Mouse (Mus musculus) limb, embryonic 12.5 days (tissue): ENCODE results near the gene 1700022I11Rik. TPM values are rescaled to one million over a fixed set of nuclear protein-coding genes. Genes with fewer than 3 reads are reported as not detected.

Experiments
- ATAC-seq: fragments of 200-750 bp; cut with Nextera tagmentation; 2 replicates; pipeline ENCODE4 v1.8.0; 2017; ENCODE audit warnings: low read depth, moderate TSS enrichment; ENCODE audit not compliant: insufficient number of reproducible peaks, insufficient read depth, low FRiP score, low TSS enrichment
- H3K27ac ChIP-seq: fragments of 300-500 bp; sonication (generic); 2 replicates; pipeline ENCODE4 v1.5.1; 2016; ENCODE audit warnings: mild to moderate bottlenecking, moderate library complexity
- H3K27me3 ChIP-seq: fragments of 300-500 bp; sonication (generic); 2 replicates; pipeline ENCODE4 v1.6.1; 2016; ENCODE audit warnings: mild to moderate bottlenecking, moderate library complexity
- H3K36me3 ChIP-seq: fragments of 300-500 bp; sonication (generic); 2 replicates; pipeline ENCODE4 v1.6.1; 2016; ENCODE audit warnings: mild to moderate bottlenecking, moderate library complexity
- H3K4me1 ChIP-seq: fragments of 300-500 bp; sonication (generic); replicated peaks from 2 replicates; pipeline ENCODE4 v1.6.1; 2016
- H3K4me2 ChIP-seq: fragments of 300-500 bp; sonication (generic); 2 replicates; pipeline ENCODE4 v1.6.1; 2016; ENCODE audit warnings: mild to moderate bottlenecking, moderate library complexity
- H3K4me3 ChIP-seq: fragments of 300-500 bp; sonication (generic); replicated peaks from 2 replicates; pipeline ENCODE4 v1.5.1; 2016; ENCODE audit warnings: mild to moderate bottlenecking
- H3K9ac ChIP-seq: fragments of 300-500 bp; sonication (generic); replicated peaks from 2 replicates; pipeline ENCODE4 v1.6.1; 2016; ENCODE audit warnings: mild to moderate bottlenecking, moderate library complexity
- H3K9me3 ChIP-seq: fragments of 300-500 bp; sonication (generic); 2 replicates; pipeline ENCODE4 v1.6.1; 2016; ENCODE audit warnings: mild to moderate bottlenecking, moderate library complexity
- WGBS: fragments of 180-500 bp; shearing (Covaris S2); methylation state at CpG from one replicate; pipeline ENCODE4 v1.1.7; 2016; 5-methylcytosine and 5-hydroxymethylcytosine counted together
- polyA plus RNA-seq: library from polyadenylated mRNA; unstranded; fragments of >200 nt; fragmentation: Nextera tagmentation; extraction: Ambion mirVana; gene quantifications from 2 replicates; pipeline ENCODE4 v1.2.1, GENCODE M21; 2016

1700022I11Rik gene
- polyA plus RNA-seq, 1 experiment from 2014 or later: 0.78 TPM

GRCm38 (mm10) chr4:42943341-42943740 lies 26.1 kb upstream of the 1700022I11Rik start:
- no peaks in the 10 kb centered on the region for H3K36me3 ChIP-seq
- no peaks in the 10 kb centered on the region; the same call in 1 of the 2 replicates for H3K4me1 ChIP-seq
- H3K27me3 ChIP-seq: peaks cover 41% of the 10 kb centered on the region
- no peak overlapping the region for H3K4me3 ChIP-seq
- no peak overlapping the region for H3K27ac ChIP-seq
- no peak overlapping the region for H3K9ac ChIP-seq
- WGBS: 74% methylated on average over 5 of the region's 5 CpGs
- H3K4me2 ChIP-seq: no peak overlapping the region
- no peaks in the 10 kb centered on the region for H3K9me3 ChIP-seq
- no peak for ATAC-seq

- no peak overlapping the region for H3K4me3 ChIP-seq
- H3K27me3 ChIP-seq: peaks cover 41% of the 10 kb centered on the region
- no peaks in the 10 kb centered on the region for H3K36me3 ChIP-seq
- peaks cover 7% of the 10 kb centered on the region for H3K4me1 ChIP-seq
- H3K4me2 ChIP-seq: no peak overlapping the region
- no peaks in the 10 kb centered on the region for H3K9me3 ChIP-seq
- 84% methylated on average over 9 of the region's 9 CpGs for WGBS
- ATAC-seq: no peak
- no peak overlapping the region for H3K27ac ChIP-seq
- H3K9ac ChIP-seq: no peak overlapping the region
Measured at GRCm38 (mm10) chr4:42944185-42944584, 25.2 kb upstream of the 1700022I11Rik start.

- peaks cover 38% of the 10 kb centered on the region for H3K27me3 ChIP-seq
- ATAC-seq: no peak
- peaks cover 9% of the 10 kb centered on the region for H3K4me1 ChIP-seq
- 2% methylated on average over 6 of the region's 6 CpGs for WGBS
- H3K36me3 ChIP-seq: no peaks in the 10 kb centered on the region
- H3K4me2 ChIP-seq: no peak overlapping the region
- H3K27ac ChIP-seq: no peak overlapping the region
- no peak overlapping the region for H3K9ac ChIP-seq
- no peak overlapping the region for H3K4me3 ChIP-seq
- no peaks in the 10 kb centered on the region for H3K9me3 ChIP-seq
Measured at GRCm38 (mm10) chr4:42945043-42945442, 24.4 kb upstream of the 1700022I11Rik start.

- Histone ChIP-seq H3K4me3 (no peak overlapping the region), H3K9me3 (no peaks in the 10 kb centered on the region), H3K4me1 (peaks cover 11% of the 10 kb centered on the region), H3K27me3 (peaks cover 34% of the 10 kb centered on the region), H3K36me3 (no peaks in the 10 kb centered on the region), H3K27ac (no peak overlapping the region), H3K9ac (no peak overlapping the region), H3K4me2 (no peak overlapping the region)
- 83% methylated on average over 3 of the region's 3 CpGs for WGBS
- no peak for ATAC-seq
Measured at GRCm38 (mm10) chr4:42945445-42945844, 24.0 kb upstream of the 1700022I11Rik start.

- no peak for ATAC-seq
- peaks cover 17% of the 10 kb centered on the region for H3K4me1 ChIP-seq
- H3K9ac ChIP-seq: no peak overlapping the region
- H3K27ac ChIP-seq: no peak overlapping the region
- H3K36me3 ChIP-seq: no peaks in the 10 kb centered on the region
- peaks cover 29% of the 10 kb centered on the region for H3K27me3 ChIP-seq
- H3K4me2 ChIP-seq: no peak overlapping the region
- H3K9me3 ChIP-seq: no peaks in the 10 kb centered on the region
- WGBS: 8% methylated on average over 5 of the region's 5 CpGs
- H3K4me3 ChIP-seq: no peak overlapping the region
Measured at GRCm38 (mm10) chr4:42945952-42946351, 23.5 kb upstream of the 1700022I11Rik start.

GRCm38 (mm10) chr4:42946733-42947290 lies 22.6 kb upstream of the 1700022I11Rik start:
- no peak overlapping the region for H3K9ac ChIP-seq
- no peak overlapping the region for H3K4me3 ChIP-seq
- no peaks in the 10 kb centered on the region for H3K9me3 ChIP-seq
- no peak for ATAC-seq
- H3K4me1 ChIP-seq: peaks cover 25% of the 10 kb centered on the region
- WGBS: 49% methylated on average over 10 of the region's 10 CpGs
- H3K4me2 ChIP-seq: no peak overlapping the region
- no peaks in the 10 kb centered on the region for H3K36me3 ChIP-seq
- no peak overlapping the region for H3K27ac ChIP-seq
- H3K27me3 ChIP-seq: peaks cover 28% of the 10 kb centered on the region

GRCm38 (mm10) chr4:42948527-42948926 lies 20.9 kb upstream of the 1700022I11Rik start:
- Histone ChIP-seq H3K9ac (no peak overlapping the region), H3K27me3 (peaks cover 28% of the 10 kb centered on the region), H3K9me3 (no peaks in the 10 kb centered on the region), H3K27ac (no peak overlapping the region), H3K36me3 (peaks cover 4% of the 10 kb centered on the region; the same call in 1 of the 2 replicates), H3K4me2 (peak overlapping the region; percentile 67), H3K4me1 (peaks cover 36% of the 10 kb centered on the region), H3K4me3 (no peak overlapping the region)
- no peak for ATAC-seq
- 32% methylated on average over 13 of the region's 13 CpGs for WGBS

GRCm38 (mm10) chr4:42949051-42949675 lies 20.2 kb upstream of the 1700022I11Rik start:
- H3K36me3 ChIP-seq: peaks cover 8% of the 10 kb centered on the region; the same call in 1 of the 2 replicates
- H3K27me3 ChIP-seq: peaks cover 28% of the 10 kb centered on the region
- H3K4me3 ChIP-seq: peak overlapping the region; percentile 73
- 8% methylated on average over 14 of the region's 14 CpGs for WGBS
- ATAC-seq: no peak
- H3K9me3 ChIP-seq: no peaks in the 10 kb centered on the region
- peak overlapping the region; percentile 84; the same call in 1 of the 2 replicates for H3K9ac ChIP-seq
- peaks cover 40% of the 10 kb centered on the region for H3K4me1 ChIP-seq
- no peak overlapping the region for H3K27ac ChIP-seq
- peak overlapping the region; percentile 67 for H3K4me2 ChIP-seq

GRCm38 (mm10) chr4:42949676-42950051 lies 19.7 kb upstream of the 1700022I11Rik start, which contains the start of gene Dnajb5:
Gene Dnajb5, plus strand, starts transcription at chr4:42949814.
- Histone ChIP-seq H3K4me1 (peaks cover 40% of the 10 kb centered on the region), H3K27ac (peak within 1 kb of the TSS; percentile 92), H3K36me3 (peaks cover 8% of the 10 kb centered on the region; the same call in 1 of the 2 replicates), H3K9ac (peak within 1 kb of the TSS; percentile 84), H3K4me3 (peak within 1 kb of the TSS; percentile 73), H3K4me2 (peak within 1 kb of the TSS; percentile 67), H3K9me3 (no peaks in the 10 kb centered on the region), H3K27me3 (peaks cover 28% of the 10 kb centered on the region)
- under 1% methylated on average over 37 of the region's 39 CpGs for WGBS
- peak; percentile 96 for ATAC-seq

GRCm38 (mm10) chr4:42950065-42950558 lies 19.3 kb upstream of the 1700022I11Rik start:
- WGBS: 1% methylated on average over 26 of the region's 27 CpGs
- Histone ChIP-seq H3K4me1 (peaks cover 40% of the 10 kb centered on the region), H3K27ac (peak overlapping the region; percentile 92), H3K9ac (peak overlapping the region; percentile 84), H3K9me3 (no peaks in the 10 kb centered on the region), H3K4me3 (peak overlapping the region; percentile 73), H3K4me2 (peak overlapping the region; percentile 67), H3K36me3 (peaks cover 12% of the 10 kb centered on the region; the same call in 1 of the 2 replicates), H3K27me3 (peaks cover 28% of the 10 kb centered on the region)
- ATAC-seq: peak; percentile 64
